Mouse (Mus musculus): ENCODE data around the gene Far2. TPM values are rescaled to one million over a fixed set of nuclear protein-coding genes. Genes with fewer than 3 reads are reported as not detected.

Gene Far2
- polyA plus RNA-seq, 1 experiment = 0.14 TPM

DNA sequence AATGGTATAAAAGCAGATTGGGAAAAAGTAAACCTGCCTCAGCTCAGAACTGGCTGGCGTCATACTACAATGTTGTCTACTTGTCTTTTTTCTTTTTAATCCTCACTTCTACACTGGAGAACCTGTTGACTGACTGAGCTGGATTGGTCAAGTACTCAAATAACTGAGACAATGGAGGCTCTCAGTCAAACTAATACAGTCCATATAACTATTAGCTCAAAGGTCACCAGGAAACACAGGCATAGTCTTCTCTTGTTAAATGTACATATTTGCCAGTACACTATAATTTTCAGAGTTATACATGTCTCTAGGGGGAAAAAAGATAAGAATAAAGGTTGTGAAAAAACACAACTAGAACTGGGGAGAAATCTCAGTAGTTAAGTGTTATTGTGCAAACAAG is 6.3 kb upstream of the Far2 start:
- no peaks in the 10 kb centered on the region for H3K36me3 ChIP-seq (ENCODE audit: control insufficient read depth, insufficient read depth)
- H3K4me2 ChIP-seq (ENCODE audit: low read depth) = no peak overlapping the region
- no peak overlapping the region for H3K4me3 ChIP-seq
- no peak overlapping the region for H3ac ChIP-seq (ENCODE audit: control insufficient read depth, insufficient read length)
- TF ChIP-seq MYOD1 (IDR thresholded peaks at IDR 0.05; ENCODE audit: control insufficient read depth in 1 of 3, insufficient read length in 2 of 3, low read depth in 2 of 3) = no peak
- TF ChIP-seq POLR2AphosphoS2 (IDR thresholded peaks at IDR 0.05; ENCODE audit: insufficient read length, low read depth) = no peak
- TF ChIP-seq MAX (IDR thresholded peaks at IDR 0.05; ENCODE audit: low read depth) = no peak
- TF ChIP-seq USF1 (IDR thresholded peaks at IDR 0.05; ENCODE audit: low read depth) = no peak
- no peak for TF ChIP-seq REST (IDR thresholded peaks at IDR 0.05; ENCODE audit: insufficient read depth, insufficient read length)
- TF ChIP-seq SRF (IDR thresholded peaks at IDR 0.05; ENCODE audit: control insufficient read depth, insufficient read length, low read depth) = no peak
- no peak for TF ChIP-seq POLR2A (IDR thresholded peaks at IDR 0.05; ENCODE audit: insufficient read length, low read depth)
- TF ChIP-seq MYOG (IDR thresholded peaks at IDR 0.05; ENCODE audit: control insufficient read depth in 1 of 3, insufficient read depth in 1 of 3, insufficient read length in 2 of 3, low read depth in 2 of 3) = no peak
- TF ChIP-seq TCF12 (IDR thresholded peaks at IDR 0.05; ENCODE audit: insufficient read depth, poor library complexity, severe bottlenecking) = no peak
- TF ChIP-seq TCF3 (IDR thresholded peaks at IDR 0.05; ENCODE audit: insufficient read length, low read depth) = no peak
- no peak for TF ChIP-seq E2F4 (IDR thresholded peaks at IDR 0.05; ENCODE audit: insufficient read depth)
- TF ChIP-seq CEBPB (IDR thresholded peaks at IDR 0.05; ENCODE audit: insufficient read depth, poor library complexity, severe bottlenecking) = no peak
- H3K79me2 ChIP-seq (ENCODE audit: control insufficient read depth, insufficient read depth) = no peaks in the 10 kb centered on the region
- H3K27me3 ChIP-seq (ENCODE audit: control insufficient read depth, insufficient read depth, insufficient read length) = peaks cover 3% of the 10 kb centered on the region

DNA sequence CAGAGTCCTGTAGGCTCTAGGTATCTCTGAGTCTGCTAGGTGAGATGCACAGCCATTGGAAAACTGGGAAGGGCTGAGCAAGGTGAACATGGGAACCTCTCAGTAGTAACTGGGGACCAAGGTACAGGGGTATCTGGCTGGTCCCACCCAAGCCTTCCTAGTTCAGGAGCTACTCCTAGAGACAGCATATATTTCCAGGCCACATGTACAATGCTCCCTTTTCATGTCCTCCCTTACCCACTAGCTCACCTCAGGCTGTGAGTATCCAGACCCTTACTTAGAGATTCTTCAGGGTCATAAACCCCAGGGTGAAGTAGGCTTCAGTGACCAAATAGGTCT is 560 bp downstream of the Far2 start:
- Histone ChIP-seq H3K27me3 (ENCODE audit: control insufficient read depth, insufficient read depth, insufficient read length) (peaks cover 29% of the 10 kb centered on the region), H3K4me3 (no peak overlapping the region)
- TF ChIP-seq MAX (IDR thresholded peaks at IDR 0.05; ENCODE audit: low read depth) = no peak
- no peak for TF ChIP-seq E2F4 (IDR thresholded peaks at IDR 0.05; ENCODE audit: insufficient read depth)
- no peak for TF ChIP-seq USF1 (IDR thresholded peaks at IDR 0.05; ENCODE audit: low read depth)
- TF ChIP-seq MYOD1 (IDR thresholded peaks at IDR 0.05; ENCODE audit: control insufficient read depth in 1 of 3, insufficient read length in 2 of 3, low read depth in 2 of 3) = no peak
- no peak for TF ChIP-seq SRF (IDR thresholded peaks at IDR 0.05; ENCODE audit: control insufficient read depth, insufficient read length, low read depth)
- TF ChIP-seq CEBPB (IDR thresholded peaks at IDR 0.05; ENCODE audit: insufficient read depth, poor library complexity, severe bottlenecking) = no peak
- no peak for TF ChIP-seq TCF3 (IDR thresholded peaks at IDR 0.05; ENCODE audit: insufficient read length, low read depth)
- TF ChIP-seq TCF12 (IDR thresholded peaks at IDR 0.05; ENCODE audit: insufficient read depth, poor library complexity, severe bottlenecking) = no peak

DNA sequence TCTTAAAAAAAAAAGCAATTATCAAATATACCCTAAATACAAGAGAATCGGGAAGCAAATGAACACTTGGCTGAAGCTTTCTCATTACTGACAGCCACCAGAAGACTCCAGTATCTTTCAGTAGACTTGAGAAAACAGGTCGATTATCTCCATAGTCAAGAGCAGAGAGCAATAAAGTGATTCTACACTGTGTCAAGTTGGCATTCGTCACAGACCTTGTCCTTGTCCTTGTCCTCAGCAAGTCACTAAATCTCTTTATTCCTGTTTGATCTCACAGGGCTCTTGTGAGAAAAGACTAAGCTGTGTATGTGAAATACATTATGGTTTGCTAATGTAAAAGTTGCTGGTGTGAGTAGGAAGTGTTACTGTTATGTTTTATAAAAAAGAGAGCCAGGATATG is 16.1 kb downstream of the Far2 start:
- Histone ChIP-seq H3ac (ENCODE audit: control insufficient read depth, insufficient read length) (no peak overlapping the region), H3K4me2 (ENCODE audit: low read depth) (no peak overlapping the region), H3K79me2 (ENCODE audit: control insufficient read depth, insufficient read depth) (no peaks in the 10 kb centered on the region), H3K36me3 (ENCODE audit: control insufficient read depth, insufficient read depth) (no peaks in the 10 kb centered on the region), H3K4me3 (no peak overlapping the region), H3K27me3 (ENCODE audit: control insufficient read depth, insufficient read depth, insufficient read length) (no peaks in the 10 kb centered on the region)
- TF ChIP-seq MYOD1 (IDR thresholded peaks at IDR 0.05; ENCODE audit: control insufficient read depth in 1 of 3, insufficient read length in 2 of 3, low read depth in 2 of 3) (no peak), CEBPB (IDR thresholded peaks at IDR 0.05; ENCODE audit: insufficient read depth, poor library complexity, severe bottlenecking) (no peak), MAX (IDR thresholded peaks at IDR 0.05; ENCODE audit: low read depth) (no peak)

More for the DNA sequence above, 560 bp downstream of the Far2 start:
- Histone ChIP-seq H3K4me2 (ENCODE audit: low read depth) (no peak overlapping the region), H3K79me2 (ENCODE audit: control insufficient read depth, insufficient read depth) (no peaks in the 10 kb centered on the region), H3ac (ENCODE audit: control insufficient read depth, insufficient read length) (no peak overlapping the region), H3K36me3 (ENCODE audit: control insufficient read depth, insufficient read depth) (no peaks in the 10 kb centered on the region)

DNA sequence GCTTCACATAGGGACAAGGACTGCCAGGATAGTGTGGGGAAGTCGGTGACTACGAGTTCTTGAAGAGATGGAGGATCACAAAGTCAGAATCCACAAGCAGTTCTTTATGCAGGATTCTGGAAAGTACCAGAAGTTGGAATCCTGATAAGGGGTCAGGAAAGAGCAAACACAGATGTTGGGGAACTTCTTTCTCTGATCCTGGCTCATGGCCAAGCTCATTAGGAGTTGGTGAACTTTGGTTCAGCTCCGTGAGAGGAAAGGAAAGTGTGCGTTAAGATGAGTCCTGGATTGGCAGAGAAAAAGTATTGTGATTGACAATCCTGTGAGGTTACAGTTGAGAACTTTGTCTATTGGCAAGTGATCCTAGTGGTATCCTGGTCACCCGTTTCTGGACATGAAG is 19.2 kb downstream of the Far2 start:
- Histone ChIP-seq H3K27me3 (ENCODE audit: control insufficient read depth, insufficient read depth, insufficient read length) (no peaks in the 10 kb centered on the region), H3K4me2 (ENCODE audit: low read depth) (no peak overlapping the region), H3K36me3 (ENCODE audit: control insufficient read depth, insufficient read depth) (no peaks in the 10 kb centered on the region), H3ac (ENCODE audit: control insufficient read depth, insufficient read length) (no peak overlapping the region), H3K79me2 (ENCODE audit: control insufficient read depth, insufficient read depth) (no peaks in the 10 kb centered on the region), H3K4me3 (no peak overlapping the region)
- no peak for TF ChIP-seq MAX (IDR thresholded peaks at IDR 0.05; ENCODE audit: low read depth)
- TF ChIP-seq POLR2A (IDR thresholded peaks at IDR 0.05; ENCODE audit: insufficient read length, low read depth) = no peak
- no peak for TF ChIP-seq TCF3 (IDR thresholded peaks at IDR 0.05; ENCODE audit: insufficient read length, low read depth)
- TF ChIP-seq TCF12 (IDR thresholded peaks at IDR 0.05; ENCODE audit: insufficient read depth, poor library complexity, severe bottlenecking) = no peak
- TF ChIP-seq SRF (IDR thresholded peaks at IDR 0.05; ENCODE audit: control insufficient read depth, insufficient read length, low read depth) = no peak
- no peak for TF ChIP-seq MYOD1 (IDR thresholded peaks at IDR 0.05; ENCODE audit: control insufficient read depth in 1 of 3, insufficient read length in 2 of 3, low read depth in 2 of 3)
- no peak for TF ChIP-seq USF1 (IDR thresholded peaks at IDR 0.05; ENCODE audit: low read depth)
- no peak for TF ChIP-seq CEBPB (IDR thresholded peaks at IDR 0.05; ENCODE audit: insufficient read depth, poor library complexity, severe bottlenecking)
- no peak for TF ChIP-seq POLR2AphosphoS2 (IDR thresholded peaks at IDR 0.05; ENCODE audit: insufficient read length, low read depth)
- TF ChIP-seq MYOG (IDR thresholded peaks at IDR 0.05; ENCODE audit: control insufficient read depth in 1 of 3, insufficient read depth in 1 of 3, insufficient read length in 2 of 3, low read depth in 2 of 3) = no peak
- TF ChIP-seq REST (IDR thresholded peaks at IDR 0.05; ENCODE audit: insufficient read depth, insufficient read length) = no peak
- TF ChIP-seq E2F4 (IDR thresholded peaks at IDR 0.05; ENCODE audit: insufficient read depth) = no peak

DNA sequence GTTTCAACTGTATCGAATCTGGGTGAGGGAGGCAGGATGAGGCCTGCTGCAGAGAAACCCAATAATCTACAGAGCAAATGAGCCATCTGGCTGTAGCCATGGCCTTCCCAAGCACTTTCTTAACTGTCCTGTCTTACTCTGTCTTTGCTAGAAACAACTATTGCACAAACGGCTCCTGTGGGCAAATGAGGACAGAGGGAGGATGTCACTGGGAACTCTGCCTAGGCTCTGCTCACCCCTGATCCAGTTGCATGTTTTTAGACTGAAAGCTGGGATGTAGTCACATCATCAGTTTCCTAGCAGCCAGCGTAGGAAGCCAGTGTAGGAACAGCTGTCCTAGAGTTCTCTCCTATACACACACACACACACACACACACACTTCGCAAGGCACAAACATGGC is 21.7 kb downstream of the Far2 start:
- H3K4me2 ChIP-seq (ENCODE audit: low read depth) = no peak overlapping the region
- H3K4me3 ChIP-seq = no peak overlapping the region
- H3K36me3 ChIP-seq (ENCODE audit: control insufficient read depth, insufficient read depth) = no peaks in the 10 kb centered on the region
- no peak for TF ChIP-seq POLR2A (IDR thresholded peaks at IDR 0.05; ENCODE audit: insufficient read length, low read depth)
- TF ChIP-seq REST (IDR thresholded peaks at IDR 0.05; ENCODE audit: insufficient read depth, insufficient read length) = no peak
- TF ChIP-seq TCF12 (IDR thresholded peaks at IDR 0.05; ENCODE audit: insufficient read depth, poor library complexity, severe bottlenecking) = no peak
- TF ChIP-seq POLR2AphosphoS2 (IDR thresholded peaks at IDR 0.05; ENCODE audit: insufficient read length, low read depth) = no peak
- no peak for TF ChIP-seq TCF3 (IDR thresholded peaks at IDR 0.05; ENCODE audit: insufficient read length, low read depth)
- no peak for TF ChIP-seq SRF (IDR thresholded peaks at IDR 0.05; ENCODE audit: control insufficient read depth, insufficient read length, low read depth)
- TF ChIP-seq MYOG (IDR thresholded peaks at IDR 0.05; ENCODE audit: control insufficient read depth in 1 of 3, insufficient read depth in 1 of 3, insufficient read length in 2 of 3, low read depth in 2 of 3) = no peak
- TF ChIP-seq USF1 (IDR thresholded peaks at IDR 0.05; ENCODE audit: low read depth) = no peak
- no peak for TF ChIP-seq E2F4 (IDR thresholded peaks at IDR 0.05; ENCODE audit: insufficient read depth)
- TF ChIP-seq MAX (IDR thresholded peaks at IDR 0.05; ENCODE audit: low read depth) = no peak
- TF ChIP-seq CEBPB (IDR thresholded peaks at IDR 0.05; ENCODE audit: insufficient read depth, poor library complexity, severe bottlenecking) = no peak
- TF ChIP-seq MYOD1 (IDR thresholded peaks at IDR 0.05; ENCODE audit: control insufficient read depth in 1 of 3, insufficient read length in 2 of 3, low read depth in 2 of 3) = no peak
- no peaks in the 10 kb centered on the region for H3K27me3 ChIP-seq (ENCODE audit: control insufficient read depth, insufficient read depth, insufficient read length)
- no peak overlapping the region for H3ac ChIP-seq (ENCODE audit: control insufficient read depth, insufficient read length)
- H3K79me2 ChIP-seq (ENCODE audit: control insufficient read depth, insufficient read depth) = no peaks in the 10 kb centered on the region
